Mouse (Mus musculus) megakaryocyte, adult 5-6 weeks (primary cell): Measurements from ENCODE around the gene Micall2. TPM values are rescaled to one million over a fixed set of nuclear protein-coding genes. Genes with fewer than 3 reads are reported as not detected.
"Not testable (repeated sequence)": the region's sequence is repeated elsewhere in the genome, so short reads cannot be mapped to it uniquely, and the experiment has no call there.

ENCODE experiments used
- ATAC-seq: 2 replicates; pipeline ENCODE4 v1.8.0; 2016; ENCODE audit warnings: mild to moderate bottlenecking, inconsistent platforms; ENCODE audit not compliant: poor library complexity, severe bottlenecking
- total RNA-seq, 2 experiments: library from RNA; stranded (forward) in 1 of 2; stranded (reverse) in 1 of 2; fragments of 153-499, 151-499 nt in 1 of 2; fragments of 221-1000, 200-1000 nt in 1 of 2; gene quantifications; 2 replicates each; pipeline versions ENCODE4 v1.2.3 to v1.2.4; 2015 to 2017

The Micall2 gene
- 5.4 and 7.0 TPM in 2 replicates for total RNA-seq (2015)
- total RNA-seq (2017): 1.8 and 2.9 TPM in 2 replicates

DNA sequence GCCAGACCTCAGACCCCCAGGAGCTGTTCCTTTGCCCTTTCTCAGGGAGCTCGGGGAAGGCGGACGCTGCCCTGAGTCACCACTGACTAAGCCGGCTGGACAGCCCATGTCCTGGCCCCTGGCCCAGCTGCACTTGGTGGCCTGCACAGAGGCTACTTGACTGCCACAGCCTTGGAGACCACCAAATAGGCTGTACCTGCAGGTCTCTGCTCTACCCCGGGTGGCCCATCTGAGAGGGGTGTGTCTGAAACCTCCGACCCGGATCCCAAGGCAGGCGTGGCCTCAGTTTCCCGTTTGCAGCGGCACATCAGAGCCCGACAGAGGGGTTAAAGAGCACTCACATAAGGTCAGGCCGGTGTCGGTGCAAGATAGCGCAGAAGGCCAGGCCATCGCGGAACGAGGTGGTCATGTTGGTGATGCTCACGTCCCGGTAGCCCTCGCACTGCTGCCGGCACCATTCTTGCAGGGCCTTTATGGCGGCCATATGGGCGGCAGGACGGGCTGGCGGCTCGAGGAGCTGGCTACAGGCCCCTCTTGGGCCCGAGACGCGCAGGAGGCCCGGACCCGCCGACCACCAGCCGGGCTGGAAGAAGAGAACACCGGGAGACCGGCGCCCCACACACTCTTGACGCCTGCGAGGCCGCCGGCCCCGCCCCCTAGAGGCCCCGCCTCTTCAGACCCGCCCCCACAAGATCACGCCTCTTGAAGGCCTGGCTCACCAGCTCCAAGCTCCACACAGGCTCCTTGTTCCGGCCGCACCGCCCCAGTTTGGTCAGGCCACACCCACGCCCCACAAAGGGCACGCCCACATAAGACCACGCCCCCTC, at the start of gene Micall2:
Gene Micall2, minus strand, starts transcription at position 660 of the 827 bp plus-strand sequence.
- peak; percentile 83 for ATAC-seq

DNA sequence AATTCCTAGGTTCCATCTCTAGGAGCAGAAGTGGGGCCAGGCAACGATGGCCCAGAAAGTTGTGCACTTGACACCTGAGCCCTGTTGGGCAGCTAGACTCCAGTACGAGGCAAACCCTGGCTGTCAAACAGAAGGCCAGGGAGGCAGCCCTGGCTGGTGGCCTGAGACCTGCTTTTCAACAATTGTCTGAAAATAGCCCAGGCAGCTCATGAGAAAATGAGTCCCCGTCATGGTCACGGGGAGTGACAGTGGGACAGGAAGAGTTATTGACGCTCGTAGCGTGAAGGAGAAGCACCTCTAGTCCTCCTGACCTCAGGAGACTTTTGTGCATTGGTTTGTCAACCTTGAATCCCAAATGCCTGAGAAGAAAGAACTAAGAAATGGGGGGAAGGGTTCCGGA, 45.3 kb upstream of the Micall2 start:
- no peak for ATAC-seq

DNA sequence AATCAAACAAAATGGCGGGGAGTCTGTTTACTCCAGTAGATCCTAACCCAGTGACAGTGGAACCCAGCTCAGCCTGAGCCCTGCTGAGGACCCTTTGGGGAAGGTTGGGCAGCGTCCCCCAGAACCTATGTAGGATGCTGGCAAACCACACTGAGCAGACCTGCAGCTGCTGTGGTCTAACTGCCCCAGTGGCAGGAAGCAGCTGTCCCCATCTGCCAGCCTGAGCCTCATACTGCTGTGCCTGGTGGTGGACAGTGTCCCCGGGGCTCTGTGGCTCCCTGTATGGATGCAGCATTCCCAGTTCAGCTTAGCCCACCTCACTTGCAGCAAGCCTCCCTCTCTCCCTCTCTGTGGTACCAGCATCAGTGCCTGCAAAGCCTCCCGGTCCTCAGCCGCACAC, 40.8 kb upstream of the Micall2 start:
- no peak for ATAC-seq

DNA sequence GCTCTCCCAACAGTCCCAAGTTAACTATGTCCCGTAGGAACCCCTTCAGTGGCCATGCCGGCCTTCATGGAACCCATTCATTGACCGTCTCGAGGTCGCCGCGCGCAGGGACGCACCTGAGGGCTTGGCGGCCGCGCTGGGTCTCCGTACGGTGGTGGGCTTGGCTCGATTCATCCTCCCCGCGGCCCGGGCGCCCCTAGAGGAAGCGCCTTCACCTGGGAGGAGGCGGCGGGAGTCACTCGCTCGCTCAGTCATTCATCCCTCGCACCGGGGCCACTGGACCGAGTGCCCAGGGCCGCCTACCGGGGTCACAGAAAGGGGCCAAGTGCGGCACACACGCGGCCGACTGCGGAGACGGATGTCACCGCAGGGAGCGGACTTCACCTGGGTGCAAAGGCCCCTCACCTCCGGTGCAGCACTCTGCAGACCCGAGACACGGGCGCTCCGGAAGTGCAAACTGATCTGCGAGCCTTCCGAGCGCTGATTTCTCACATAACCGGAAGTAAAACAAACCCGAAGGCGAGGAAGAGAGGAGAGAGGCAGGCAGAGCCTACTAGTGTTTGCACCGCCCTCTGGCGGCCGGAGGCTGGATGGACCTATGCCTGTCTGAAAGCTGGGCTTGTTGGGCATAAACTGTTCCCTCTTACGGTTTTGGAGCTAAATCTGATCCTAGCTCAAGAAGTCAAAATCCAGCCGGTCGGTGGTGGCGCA, 39.2 kb upstream of the Micall2 start, which contains the start of gene Ints1:
Gene Ints1, minus strand, starts transcription at position 459 of the 711 bp plus-strand sequence.
- peak; percentile 98 for ATAC-seq

DNA sequence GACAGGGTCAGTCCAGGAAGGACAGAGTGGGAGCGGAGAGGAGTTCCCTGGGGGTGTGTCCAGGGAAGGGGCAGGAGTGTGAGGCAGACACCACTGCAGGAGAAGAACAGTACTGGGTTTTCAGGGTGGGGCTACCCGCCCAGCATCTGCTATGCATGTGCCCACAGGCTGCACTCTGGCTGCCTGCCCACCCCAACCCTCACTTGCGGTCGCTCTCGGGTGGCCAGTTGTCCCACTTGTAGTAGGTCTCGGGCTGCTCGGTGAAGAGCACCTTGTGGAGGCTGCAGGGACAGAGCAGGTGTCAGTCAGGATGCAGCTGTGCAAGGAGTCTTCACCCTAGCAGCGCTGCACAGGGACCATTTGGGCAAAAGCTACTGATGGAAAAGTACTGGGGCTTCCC, 32.1 kb upstream of the Micall2 start:
- ATAC-seq: no peak

DNA sequence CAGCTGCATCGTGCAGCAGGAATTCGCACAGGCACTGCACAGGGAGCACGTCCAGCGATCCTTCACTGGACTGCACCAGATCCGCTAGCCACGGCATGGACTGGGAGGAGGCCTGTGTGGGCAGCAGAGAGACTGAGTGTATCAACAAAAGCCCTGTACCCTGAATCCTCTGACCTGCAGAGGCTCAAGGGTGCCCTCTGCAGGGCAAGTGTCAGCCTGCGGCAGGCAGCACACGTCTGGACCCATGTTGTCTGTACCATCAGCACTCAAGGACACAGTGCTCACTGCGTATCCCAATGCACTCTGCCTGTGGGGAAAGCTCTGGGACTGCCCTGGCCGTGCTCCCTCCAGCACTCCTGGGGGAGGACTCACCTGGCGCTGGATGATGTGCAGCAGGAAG, 28.2 kb upstream of the Micall2 start:
- ATAC-seq: 0 out of 2 replicates have a peak, but pooled peaks have one; percentile 34

DNA sequence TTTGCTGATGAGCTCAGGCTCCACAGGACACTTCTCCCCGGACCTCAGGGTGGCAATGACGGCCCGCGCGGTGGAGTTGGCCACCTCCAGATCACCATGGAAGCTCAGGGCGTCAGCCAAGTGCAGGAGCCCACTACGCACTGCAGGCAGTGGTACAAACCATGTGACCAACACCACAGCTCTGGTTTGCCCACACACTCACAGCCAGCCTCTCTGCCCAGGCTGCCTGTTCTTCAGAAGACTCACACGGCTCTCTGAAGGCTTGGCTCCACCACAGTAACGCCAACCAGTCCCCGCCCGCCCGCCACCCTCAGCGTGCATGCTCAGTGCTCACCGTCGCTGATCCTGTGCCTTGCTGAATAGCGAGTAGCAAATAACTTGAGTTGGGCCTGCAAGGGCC, 22.0 kb upstream of the Micall2 start:
- no peak for ATAC-seq

DNA sequence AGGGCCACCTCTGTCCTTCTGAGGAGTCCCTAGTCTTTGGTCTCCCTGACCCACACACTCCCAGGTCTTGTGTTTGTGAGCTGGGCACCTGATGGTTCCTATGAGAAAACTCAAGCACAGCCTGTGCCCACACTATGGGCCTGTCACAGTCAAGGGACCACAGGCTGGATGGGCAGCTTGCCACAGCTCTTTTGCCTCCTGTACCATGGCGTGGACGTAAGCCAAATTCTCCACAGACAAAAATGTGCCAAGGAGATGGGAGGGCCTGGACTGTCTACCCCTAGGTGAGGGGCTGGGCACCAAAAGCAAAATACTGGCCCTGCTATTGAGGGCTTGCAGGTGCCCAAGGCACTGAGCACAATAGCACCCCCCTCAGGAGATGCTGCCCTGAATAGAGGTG, 20.4 kb upstream of the Micall2 start:
- ATAC-seq: no peak

DNA sequence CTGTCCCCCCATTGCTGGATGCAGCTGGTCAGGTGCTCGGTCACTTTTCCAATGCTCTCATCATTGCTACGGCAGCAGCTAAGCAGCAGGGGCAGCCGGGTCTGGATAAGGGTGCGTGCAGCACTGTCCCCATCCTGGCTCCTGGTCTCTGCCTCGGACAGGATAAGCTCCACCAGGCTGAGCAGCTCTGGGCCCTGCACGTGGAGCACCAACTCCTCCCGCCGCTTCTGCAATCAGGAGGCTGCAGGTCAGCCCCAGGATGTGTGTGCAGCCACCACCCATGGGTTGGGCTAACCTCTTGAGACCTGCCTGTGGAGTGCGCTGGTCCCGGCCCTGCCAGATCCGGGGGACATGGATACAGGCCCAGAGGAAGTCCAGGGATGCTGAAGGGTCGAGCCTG, 20.0 kb upstream of the Micall2 start:
- ATAC-seq: no peak

DNA sequence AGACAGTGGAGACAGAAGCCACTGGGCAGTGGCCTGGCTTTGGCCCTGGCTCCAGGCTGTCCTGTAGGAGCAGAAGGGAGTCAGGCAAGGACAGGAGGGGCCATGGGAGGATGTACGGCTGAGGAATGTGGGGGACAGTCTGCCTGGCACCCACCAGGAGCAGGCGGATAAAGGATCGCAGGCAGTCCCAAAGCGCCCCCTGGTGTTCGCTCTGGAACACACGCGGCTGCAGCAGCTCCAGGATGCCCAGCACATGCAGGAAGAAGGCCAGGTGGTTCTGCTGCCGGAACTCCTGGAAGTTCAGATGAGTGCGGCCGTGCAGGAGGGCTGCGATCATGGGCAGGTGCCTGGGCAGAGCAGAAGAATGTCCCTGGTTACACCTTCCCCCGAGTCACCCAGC, 18.6 kb upstream of the Micall2 start:
- ATAC-seq: peak; percentile 29

DNA sequence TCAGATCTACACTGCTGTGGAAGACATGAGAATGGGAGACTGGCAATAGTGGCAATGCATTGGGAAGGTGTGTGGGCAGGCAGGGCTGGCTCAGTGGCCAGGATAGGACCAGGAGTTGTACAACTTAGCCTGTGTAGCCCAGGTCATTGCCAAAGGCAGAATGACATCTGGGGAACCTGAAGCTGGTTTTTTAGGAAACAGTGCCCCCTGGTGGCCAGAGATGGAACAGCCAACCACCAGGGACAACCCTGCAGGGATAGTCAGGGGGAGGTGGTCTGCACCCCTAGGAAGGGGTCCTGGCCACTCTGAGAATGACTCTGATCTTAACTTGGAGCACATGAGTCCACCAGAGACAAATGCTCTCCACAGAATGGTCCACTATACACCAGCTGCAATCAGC, 14.4 kb upstream of the Micall2 start:
- ATAC-seq: peak; percentile 69

DNA sequence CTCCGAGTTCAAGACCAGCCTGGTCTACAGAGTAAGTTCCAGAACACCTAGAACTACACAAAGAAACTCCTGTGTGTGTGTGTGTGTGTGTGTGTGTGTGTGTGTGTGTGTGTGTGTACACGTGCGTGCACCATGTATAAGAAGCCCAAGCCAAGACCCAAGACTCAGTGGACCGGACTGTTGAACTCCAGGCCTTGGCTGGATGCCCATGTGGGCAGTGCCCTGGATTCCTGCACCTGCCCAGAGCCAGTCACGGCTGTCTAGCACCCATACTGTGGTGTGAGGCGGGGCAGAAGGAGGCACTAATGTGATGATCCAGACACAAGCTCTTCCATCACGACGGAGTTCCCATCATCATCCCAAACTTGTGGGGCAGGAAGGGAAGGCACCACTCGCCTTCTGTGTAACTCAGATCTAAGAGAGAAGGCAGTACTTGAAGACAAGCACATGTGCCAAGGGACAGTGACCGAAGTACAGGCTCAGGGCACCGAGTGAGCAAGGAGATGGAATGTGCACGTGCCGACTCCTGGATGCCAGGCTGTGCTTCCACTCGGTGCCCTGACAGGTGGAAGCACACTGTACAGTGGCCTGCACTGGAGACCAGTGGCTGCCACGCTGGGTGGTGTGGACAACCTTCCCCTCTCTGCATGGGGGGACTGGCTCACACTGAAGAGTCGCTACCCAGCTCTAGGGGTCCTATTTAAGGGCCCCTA, 13.4 kb upstream of the Micall2 start:
- no peak for ATAC-seq

DNA sequence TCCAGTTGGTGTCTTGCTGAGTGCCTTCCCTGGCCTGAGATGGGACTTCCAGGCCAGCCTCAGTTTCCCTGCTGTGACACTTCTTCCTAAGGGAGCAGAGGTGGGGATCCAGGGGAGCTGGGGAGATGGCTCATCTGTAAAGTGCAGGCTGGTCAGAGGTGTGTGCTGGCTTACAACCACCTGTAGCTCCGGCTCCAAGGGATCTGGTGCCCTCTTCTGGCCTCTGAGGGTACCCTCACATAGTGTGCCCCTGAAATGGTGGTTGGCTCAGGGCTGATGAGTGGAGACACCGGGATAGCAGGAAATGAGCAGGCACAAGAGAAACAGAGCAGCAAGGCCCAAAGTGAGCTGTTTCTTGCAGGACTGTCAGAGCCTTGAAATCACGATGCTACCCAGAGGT, 9.6 kb upstream of the Micall2 start:
- ATAC-seq: peak; percentile 86

DNA sequence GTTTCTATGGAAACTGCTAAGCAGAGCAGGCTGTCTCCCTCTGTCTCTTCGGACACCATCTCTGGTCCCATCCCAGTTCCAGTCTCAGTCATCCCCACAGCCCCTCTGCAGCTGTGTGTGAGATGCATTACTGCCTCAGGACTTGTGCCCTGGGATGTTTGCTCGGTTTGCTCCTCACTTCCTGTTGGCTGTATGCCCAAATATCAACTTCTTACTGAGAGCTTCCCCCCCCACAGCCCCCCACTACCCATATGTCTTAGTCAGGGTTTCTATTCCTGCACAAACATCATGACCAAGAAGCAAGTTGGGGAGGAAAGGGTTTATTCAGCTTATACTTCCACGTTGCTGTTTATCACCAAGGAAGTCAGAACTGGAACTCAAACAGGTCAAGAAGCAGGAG, 6.5 kb upstream of the Micall2 start:
- not testable (repeated sequence) for ATAC-seq

DNA sequence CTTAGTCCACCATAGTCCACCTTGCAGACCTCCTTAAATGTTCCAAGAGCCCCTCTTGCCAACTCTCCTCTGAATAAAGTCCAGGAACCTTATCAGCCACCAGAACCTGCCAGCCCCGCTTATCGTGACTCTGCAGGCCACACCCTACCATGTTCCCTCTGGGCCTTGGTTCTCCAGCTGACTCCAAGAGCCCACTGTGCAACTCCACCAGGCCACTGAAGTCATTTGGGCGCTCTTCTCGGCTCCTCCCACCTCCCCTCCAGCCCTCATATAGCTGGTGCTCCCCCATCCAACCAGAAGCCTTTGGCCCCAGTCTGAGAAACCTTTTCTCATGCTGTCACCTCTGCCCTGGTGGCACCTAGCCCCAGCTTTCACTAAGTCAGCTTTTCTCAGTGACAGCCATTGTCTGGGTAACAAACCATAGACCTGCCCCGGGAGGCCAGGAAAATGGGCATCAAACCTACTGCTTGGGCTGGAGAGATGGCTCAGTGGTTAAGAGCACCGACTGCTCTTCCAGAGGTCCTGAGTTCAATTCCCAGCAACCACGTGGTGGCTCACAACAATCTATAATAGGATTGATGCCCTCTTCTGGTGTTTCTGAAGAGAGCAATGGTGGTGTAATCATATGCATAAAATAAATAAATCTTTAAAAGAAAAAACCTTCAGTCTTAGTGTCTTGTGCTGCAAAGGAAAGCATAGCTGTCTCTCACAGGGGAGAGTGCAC, 2.6 kb upstream of the Micall2 start:
- ATAC-seq: no peak

DNA sequence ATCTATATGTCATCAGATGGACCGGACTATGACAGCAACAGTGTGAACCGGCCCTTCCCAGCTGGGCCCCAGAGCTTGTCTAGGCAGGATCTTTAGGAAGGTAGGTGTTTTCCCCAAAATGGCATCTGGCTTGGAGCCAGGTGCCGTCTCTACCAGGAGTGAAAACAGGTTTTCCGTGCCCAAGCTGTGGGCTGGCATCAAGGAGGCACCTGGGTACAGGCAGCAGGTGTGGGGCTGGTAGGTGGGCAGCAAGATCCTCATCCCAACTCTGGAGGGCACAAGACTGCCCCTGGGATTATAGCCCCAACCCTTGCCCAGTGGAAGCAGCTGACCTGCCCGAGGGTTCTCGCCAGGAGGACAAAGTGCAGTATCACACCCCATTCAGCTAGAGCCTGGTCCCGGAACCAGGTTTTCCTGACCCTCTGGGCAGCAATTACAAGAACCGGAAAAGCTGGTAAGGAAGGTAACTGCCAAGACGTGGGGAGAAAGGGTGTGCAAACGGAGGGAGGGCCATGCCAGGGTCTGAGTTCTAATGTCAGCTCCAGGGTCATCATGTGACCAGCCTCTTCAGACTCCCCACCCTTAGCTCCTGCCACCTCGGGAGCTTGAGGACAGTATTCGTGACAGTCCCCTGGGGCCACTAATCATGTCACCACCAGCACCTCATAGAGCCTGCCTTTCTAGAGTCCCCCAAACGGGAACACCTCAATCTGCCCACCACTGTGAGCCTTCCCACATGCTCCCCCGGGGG, 1.9 kb upstream of the Micall2 start:
- no peak for ATAC-seq

DNA sequence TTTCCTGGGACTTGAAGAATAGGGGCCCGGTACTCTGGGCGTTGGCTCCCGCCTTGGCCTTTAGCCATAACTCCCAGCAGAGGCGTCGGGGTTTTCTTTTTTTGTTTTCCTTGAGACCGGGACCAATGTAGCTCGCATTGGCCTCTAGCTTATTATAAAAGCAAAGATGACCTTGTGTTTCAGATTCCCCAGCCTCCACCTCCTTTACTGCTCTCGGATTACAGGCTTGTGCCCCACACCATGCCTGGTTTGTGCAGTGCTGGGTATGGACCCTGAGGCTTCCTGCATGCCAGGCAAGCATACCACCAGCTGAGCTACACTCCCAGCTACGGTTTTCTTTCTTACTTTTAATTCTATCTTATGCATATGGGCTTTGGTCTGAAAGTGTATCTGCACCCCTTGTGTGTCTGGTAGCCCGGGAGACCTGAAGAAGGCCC, 386 bp upstream of the Micall2 start:
- ATAC-seq: no peak

DNA sequence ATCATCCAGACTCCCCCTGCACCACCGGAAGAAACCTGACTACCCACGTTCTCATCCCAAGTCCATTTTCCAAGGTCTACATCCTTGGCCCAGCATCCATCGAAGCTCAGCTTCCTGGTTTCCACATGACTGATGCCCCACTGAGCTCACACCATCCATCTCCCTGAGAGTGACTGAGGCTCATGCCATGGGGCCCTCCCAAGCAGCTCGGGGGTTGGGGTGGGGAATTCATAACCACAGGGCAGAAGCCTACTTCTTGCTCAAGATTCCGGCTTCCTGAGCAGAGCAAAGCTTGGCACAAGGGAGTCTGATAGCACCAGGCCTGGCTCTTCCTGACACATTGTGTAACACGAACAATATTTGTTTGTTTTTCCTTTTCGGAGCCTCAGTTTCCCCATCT, 1.4 kb downstream of the Micall2 start:
- no peak for ATAC-seq

DNA sequence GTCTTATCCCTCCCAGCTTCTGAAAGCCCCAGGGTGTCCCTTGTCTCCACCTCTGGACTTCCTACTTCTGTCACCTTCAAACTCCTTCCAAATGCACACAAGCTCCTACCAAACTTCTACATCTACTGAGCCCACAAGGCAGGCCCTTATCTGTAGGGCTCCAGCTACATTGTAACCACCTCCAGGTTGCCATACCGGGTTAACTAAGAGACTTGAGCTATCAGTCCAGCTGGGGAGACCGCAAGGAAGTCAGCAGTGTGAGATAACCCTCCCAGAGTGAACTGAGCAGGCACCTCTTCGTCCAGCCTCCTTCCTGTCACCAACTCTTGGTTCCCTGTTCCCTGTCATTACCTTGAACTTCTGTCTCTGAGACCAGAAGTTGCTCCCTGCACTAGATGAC, 2.1 kb downstream of the Micall2 start:
- ATAC-seq: peak; percentile 36

DNA sequence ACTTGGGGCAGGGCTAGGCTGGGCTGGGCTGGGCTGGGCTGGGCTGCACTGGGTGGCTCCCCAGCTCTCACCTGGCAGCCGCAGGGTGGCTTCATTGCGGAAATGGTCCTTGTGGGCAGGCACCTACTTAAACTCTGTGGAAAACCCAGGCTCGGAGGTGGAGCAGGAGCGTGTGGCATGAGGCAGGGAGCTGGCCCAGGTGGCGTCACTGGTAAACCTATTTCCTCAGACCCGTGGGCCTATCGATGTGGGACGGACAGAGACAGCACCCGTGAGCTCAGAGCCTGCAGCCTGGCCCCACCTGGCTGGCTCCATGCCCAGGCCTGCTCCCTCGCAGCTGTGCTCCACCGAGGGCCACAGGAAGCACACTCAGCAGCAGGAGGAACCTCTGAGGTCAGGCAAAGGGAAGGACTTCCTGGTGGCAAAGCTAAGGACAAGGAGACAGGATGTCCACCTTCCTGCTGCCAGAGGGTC, 3.5 kb downstream of the Micall2 start:
- ATAC-seq: peak; percentile 37
